Mouse (Mus musculus) embryonic facial prominence, embryonic 12.5 days (tissue): Measurements from ENCODE around the gene Ptpn11. TPM values are rescaled to one million over a fixed set of nuclear protein-coding genes. Genes with fewer than 3 reads are reported as not detected.

Experiments
- ATAC-seq: fragments of 200-750 bp; cut with Nextera tagmentation; 2 replicates; pipeline ENCODE4 v1.8.0; 2017; ENCODE audit not compliant: insufficient number of reproducible peaks, insufficient read depth, low FRiP score, low TSS enrichment
- H3K27ac ChIP-seq: fragments of 300-500 bp; sonication (generic); 2 replicates; pipeline ENCODE4 v1.5.1; 2016; ENCODE audit warnings: mild to moderate bottlenecking
- H3K27me3 ChIP-seq: fragments of 300-500 bp; sonication (generic); 2 replicates; pipeline ENCODE4 v1.6.1; 2016; ENCODE audit warnings: mild to moderate bottlenecking, moderate library complexity
- H3K36me3 ChIP-seq: fragments of 300-500 bp; sonication (generic); 2 replicates; pipeline ENCODE4 v1.6.1; 2016; ENCODE audit warnings: mild to moderate bottlenecking
- H3K4me1 ChIP-seq: fragments of 300-500 bp; sonication (generic); 2 replicates; pipeline ENCODE4 v1.6.1; 2016
- H3K4me2 ChIP-seq: fragments of 300-500 bp; sonication (generic); replicated peaks from 2 replicates; pipeline ENCODE4 v1.6.1; 2016; ENCODE audit warnings: mild to moderate bottlenecking, moderate library complexity
- H3K4me3 ChIP-seq: fragments of 300-500 bp; sonication (generic); 2 replicates; pipeline ENCODE4 v1.5.1; 2016; ENCODE audit warnings: mild to moderate bottlenecking
- H3K9ac ChIP-seq: fragments of 300-500 bp; sonication (generic); 2 replicates; pipeline ENCODE4 v1.6.1; 2016; ENCODE audit warnings: mild to moderate bottlenecking, moderate library complexity
- H3K9me3 ChIP-seq: fragments of 300-500 bp; sonication (generic); 2 replicates; pipeline ENCODE4 v1.6.1; 2016; ENCODE audit warnings: mild to moderate bottlenecking, moderate library complexity
- WGBS: fragments of 180-500 bp; shearing (Covaris S2); methylation state at CpG from one replicate; pipeline ENCODE4 v1.1.7; 2016; 5-methylcytosine and 5-hydroxymethylcytosine counted together
- polyA plus RNA-seq: library from polyadenylated mRNA; unstranded; fragments of >200 nt; fragmentation: Nextera tagmentation; extraction: Ambion mirVana; gene quantifications from 2 replicates; pipeline ENCODE4 v1.2.1, GENCODE M21; 2016

Gene Ptpn11
- polyA plus RNA-seq, 1 experiment from 2014 or later = 24.0 TPM

DNA sequence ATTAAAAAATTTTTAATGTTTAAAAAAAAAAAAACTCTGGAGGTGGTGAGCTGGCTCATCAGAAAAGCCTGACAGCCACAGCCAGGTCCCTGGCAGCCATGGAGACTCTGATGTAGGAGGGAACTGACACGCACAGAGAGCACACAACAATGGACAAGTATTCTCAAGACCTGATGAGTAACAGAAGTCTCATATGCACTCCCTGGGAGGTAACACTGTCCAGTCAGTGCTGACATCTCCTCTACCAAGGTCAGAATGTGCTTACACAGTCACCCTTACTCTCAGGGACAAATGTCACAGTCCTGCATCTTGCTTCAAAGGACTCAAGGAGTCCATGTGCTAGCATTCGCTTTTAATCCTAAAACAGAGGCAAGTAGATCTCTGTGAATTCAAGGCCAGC, 21.6 kb downstream of the Ptpn11 start:
- no peak for ATAC-seq
- WGBS = 93% methylated on average over 2 of the region's 2 CpGs
- Histone ChIP-seq H3K4me3 (no peak overlapping the region), H3K4me1 (no peaks in the 10 kb centered on the region), H3K4me2 (no peak overlapping the region), H3K9ac (no peak overlapping the region), H3K27ac (no peak overlapping the region), H3K9me3 (no peaks in the 10 kb centered on the region), H3K36me3 (peaks cover 48% of the 10 kb centered on the region), H3K27me3 (no peaks in the 10 kb centered on the region)

DNA sequence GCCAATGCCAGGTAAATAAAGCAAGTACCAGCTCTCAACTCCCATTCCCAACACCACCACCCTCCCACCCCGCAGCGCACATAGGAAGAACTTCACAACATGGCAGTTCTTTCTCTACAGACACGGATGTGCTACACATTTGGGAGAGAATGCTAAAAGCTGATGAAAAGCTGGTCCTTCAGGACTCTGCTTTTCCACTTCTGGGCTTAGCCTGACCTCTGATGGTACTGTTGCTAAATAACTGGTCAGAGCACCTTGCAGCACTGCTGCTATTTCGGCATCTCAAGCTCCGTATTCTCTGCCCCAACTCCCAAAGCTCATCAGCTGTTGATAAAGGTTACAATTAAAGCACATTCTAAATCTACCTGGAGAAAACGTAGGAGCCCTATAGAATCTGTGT, 24.3 kb downstream of the Ptpn11 start:
- Histone ChIP-seq H3K4me3 (no peak overlapping the region), H3K4me2 (no peak overlapping the region), H3K27me3 (no peaks in the 10 kb centered on the region), H3K4me1 (no peaks in the 10 kb centered on the region), H3K27ac (no peak overlapping the region), H3K9me3 (no peaks in the 10 kb centered on the region), H3K9ac (no peak overlapping the region), H3K36me3 (peaks cover 73% of the 10 kb centered on the region)
- 95% methylated on average over 6 of the region's 6 CpGs for WGBS
- ATAC-seq = no peak

DNA sequence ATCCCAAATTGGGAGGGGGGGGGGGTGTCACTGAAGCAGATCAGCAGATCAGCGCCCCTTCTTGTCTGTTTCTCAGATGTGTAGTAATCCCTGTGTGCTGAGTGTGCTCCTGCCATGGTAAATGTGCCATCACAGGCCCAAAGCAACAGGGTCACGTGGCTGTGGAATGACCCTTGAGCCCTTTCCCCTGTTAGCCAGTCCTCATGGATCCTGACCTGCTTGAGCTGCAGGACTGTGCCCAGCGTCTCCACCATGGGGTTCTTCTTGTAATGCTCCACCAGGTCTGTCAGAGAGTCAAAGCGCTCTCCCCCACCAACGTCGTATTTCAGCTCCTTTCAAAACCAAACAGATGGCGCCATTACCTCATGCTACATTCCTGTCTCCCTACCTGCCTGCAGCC, 28.3 kb downstream of the Ptpn11 start:
- H3K36me3 ChIP-seq = peaks cover 91% of the 10 kb centered on the region
- H3K9ac ChIP-seq = no peak overlapping the region
- H3K4me1 ChIP-seq = no peaks in the 10 kb centered on the region
- no peak overlapping the region for H3K4me3 ChIP-seq
- H3K4me2 ChIP-seq = no peak overlapping the region
- WGBS = 91% methylated on average over 7 of the region's 7 CpGs
- ATAC-seq = no peak
- H3K27ac ChIP-seq = no peak overlapping the region
- H3K27me3 ChIP-seq = no peaks in the 10 kb centered on the region
- H3K9me3 ChIP-seq = no peaks in the 10 kb centered on the region

DNA sequence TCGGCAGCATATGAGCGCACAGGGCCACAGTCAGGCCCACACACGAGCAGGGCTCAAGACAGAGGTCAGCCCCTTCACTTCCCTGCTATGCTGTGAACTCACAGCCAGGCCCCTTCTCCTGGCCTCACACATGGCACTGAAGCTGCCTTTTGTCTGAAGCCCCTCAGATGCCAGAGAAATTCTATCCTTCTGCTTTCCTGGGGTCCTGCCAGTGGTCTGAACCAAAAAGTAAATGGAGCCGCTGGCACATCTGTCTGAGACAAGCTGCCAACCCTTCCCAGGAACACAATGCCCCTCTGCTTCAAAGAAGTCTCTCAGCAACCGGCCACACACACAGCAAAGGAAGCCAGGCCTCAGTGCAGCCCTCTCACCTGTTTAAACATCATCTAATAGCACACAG, 28.9 kb downstream of the Ptpn11 start:
- H3K36me3 ChIP-seq = peaks cover 92% of the 10 kb centered on the region
- no peak overlapping the region for H3K4me3 ChIP-seq
- no peaks in the 10 kb centered on the region for H3K27me3 ChIP-seq
- no peak overlapping the region for H3K9ac ChIP-seq
- WGBS = 90% methylated on average over 5 of the region's 5 CpGs
- no peaks in the 10 kb centered on the region for H3K4me1 ChIP-seq
- no peaks in the 10 kb centered on the region for H3K9me3 ChIP-seq
- no peak overlapping the region for H3K27ac ChIP-seq
- ATAC-seq = no peak
- no peak overlapping the region for H3K4me2 ChIP-seq

DNA sequence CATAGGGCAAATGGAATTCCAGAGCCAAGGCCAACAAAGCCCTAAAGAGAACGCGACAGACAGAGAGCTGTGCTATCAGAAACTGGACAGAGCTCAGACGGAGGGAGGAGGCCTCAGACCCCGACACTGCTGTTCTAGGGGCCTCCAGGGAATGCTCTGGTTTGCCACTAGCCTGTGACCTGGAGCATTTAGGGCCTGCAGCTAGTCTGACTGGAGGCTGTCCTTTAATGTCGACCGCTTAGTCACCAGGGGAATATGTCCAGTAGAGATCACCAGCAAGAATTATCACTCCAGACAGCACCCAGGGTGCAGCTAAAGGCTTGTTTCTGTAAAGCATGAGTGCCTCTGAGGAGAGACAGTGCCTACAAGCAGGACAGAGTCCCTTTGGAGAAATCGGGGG, 32.2 kb downstream of the Ptpn11 start:
- Histone ChIP-seq H3K36me3 (peaks cover 83% of the 10 kb centered on the region), H3K4me1 (no peaks in the 10 kb centered on the region), H3K27me3 (no peaks in the 10 kb centered on the region), H3K4me2 (no peak overlapping the region), H3K9ac (no peak overlapping the region), H3K4me3 (no peak overlapping the region), H3K27ac (no peak overlapping the region), H3K9me3 (no peaks in the 10 kb centered on the region)
- 82% methylated on average over 7 of the region's 7 CpGs for WGBS
- ATAC-seq = no peak

DNA sequence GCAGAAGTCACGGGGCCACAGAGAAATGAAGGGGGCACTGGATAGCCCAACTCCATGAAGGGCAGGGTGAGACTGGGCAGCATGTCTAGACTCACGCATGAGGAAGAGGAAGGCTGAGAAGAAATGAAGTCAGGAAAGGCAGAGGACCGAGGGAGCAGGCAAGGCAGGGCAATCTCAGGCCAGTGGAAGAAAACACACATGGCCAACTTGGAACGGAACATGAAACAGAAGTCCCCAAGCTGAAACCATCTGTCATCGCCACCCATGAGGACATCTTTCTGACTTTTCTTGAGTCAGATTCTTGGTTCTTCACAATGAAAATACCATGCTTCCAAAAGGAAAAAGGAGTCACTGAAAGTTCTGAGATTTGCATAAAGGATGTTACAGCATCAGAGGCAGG, 33.7 kb downstream of the Ptpn11 start:
- Histone ChIP-seq H3K9ac (no peak overlapping the region), H3K36me3 (peaks cover 75% of the 10 kb centered on the region), H3K27me3 (no peaks in the 10 kb centered on the region), H3K4me1 (no peaks in the 10 kb centered on the region), H3K4me3 (no peak overlapping the region), H3K9me3 (no peaks in the 10 kb centered on the region), H3K4me2 (no peak overlapping the region), H3K27ac (no peak overlapping the region)
- WGBS = 96% methylated on average over 5 of the region's 5 CpGs
- ATAC-seq = no peak

DNA sequence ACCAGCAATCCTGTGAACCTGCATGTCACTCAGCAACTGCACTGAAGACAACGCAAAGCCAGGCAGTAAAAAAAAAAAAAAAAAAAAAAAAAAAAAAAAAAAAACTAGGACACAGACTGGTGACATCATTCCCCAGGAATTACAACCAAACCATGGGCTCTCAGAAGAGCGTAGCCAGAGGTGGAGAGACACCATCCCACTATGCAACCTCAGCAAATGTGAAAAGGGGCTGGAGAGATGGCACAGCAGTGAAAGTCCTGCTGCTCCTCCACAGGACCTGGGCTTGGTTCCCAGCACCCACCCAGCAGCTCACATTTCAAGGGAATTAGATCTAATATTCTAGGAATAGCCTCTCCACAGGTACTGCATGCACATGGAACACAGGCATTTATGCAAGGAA, 34.2 kb downstream of the Ptpn11 start:
- no peak for ATAC-seq
- 75% methylated on average over 2 of the region's 2 CpGs for WGBS
- Histone ChIP-seq H3K9me3 (no peaks in the 10 kb centered on the region), H3K36me3 (peaks cover 75% of the 10 kb centered on the region), H3K27ac (no peak overlapping the region), H3K4me2 (no peak overlapping the region), H3K27me3 (no peaks in the 10 kb centered on the region), H3K4me1 (no peaks in the 10 kb centered on the region), H3K4me3 (no peak overlapping the region), H3K9ac (no peak overlapping the region)

DNA sequence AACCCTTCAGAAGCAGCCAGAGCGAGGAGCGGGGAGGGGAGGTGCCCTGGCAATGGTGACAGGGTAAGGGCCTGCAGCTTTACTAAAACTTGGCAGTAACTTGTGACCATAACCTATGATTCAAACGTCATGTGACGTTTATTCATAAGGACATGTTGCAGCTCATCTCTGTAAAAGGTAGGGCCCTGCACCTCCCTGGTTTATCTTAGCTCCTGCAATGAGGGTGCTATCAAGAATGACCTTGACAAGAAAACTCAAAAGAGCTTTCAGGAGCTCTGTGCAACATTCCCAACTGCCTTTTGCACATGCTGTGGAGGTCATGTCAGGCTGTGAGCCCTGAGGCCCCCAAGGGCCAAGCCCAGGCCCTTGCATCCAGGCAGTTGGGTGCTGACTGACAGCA, 35.1 kb downstream of the Ptpn11 start:
- H3K4me2 ChIP-seq = no peak overlapping the region
- 97% methylated on average over 4 of the region's 4 CpGs for WGBS
- peaks cover 75% of the 10 kb centered on the region for H3K36me3 ChIP-seq
- H3K9ac ChIP-seq = no peak overlapping the region
- H3K4me1 ChIP-seq = no peaks in the 10 kb centered on the region
- no peak overlapping the region for H3K4me3 ChIP-seq
- no peaks in the 10 kb centered on the region for H3K27me3 ChIP-seq
- no peak for ATAC-seq
- no peaks in the 10 kb centered on the region for H3K9me3 ChIP-seq
- no peak overlapping the region for H3K27ac ChIP-seq

DNA sequence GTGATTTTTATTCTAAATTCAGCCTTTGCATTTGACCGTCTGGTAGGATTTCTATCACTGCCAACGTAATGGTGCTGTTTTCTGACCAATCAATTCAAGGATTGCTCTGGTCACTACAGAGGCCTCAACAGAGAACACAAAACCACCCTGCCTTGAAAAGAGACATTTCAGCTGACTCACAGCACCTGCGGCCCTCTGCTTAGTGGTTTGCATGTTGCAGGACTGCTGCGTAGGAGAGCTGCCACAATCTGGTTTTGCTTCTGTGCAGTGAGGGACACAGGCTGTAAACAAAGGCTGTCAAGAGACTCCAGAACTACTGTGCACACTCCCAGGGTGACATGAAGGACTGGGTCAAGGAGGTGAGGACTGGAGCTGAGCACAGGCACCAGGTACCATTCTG, 40.5 kb downstream of the Ptpn11 start:
- H3K4me3 ChIP-seq = no peak overlapping the region
- WGBS = 86% methylated on average over 4 of the region's 4 CpGs

DNA sequence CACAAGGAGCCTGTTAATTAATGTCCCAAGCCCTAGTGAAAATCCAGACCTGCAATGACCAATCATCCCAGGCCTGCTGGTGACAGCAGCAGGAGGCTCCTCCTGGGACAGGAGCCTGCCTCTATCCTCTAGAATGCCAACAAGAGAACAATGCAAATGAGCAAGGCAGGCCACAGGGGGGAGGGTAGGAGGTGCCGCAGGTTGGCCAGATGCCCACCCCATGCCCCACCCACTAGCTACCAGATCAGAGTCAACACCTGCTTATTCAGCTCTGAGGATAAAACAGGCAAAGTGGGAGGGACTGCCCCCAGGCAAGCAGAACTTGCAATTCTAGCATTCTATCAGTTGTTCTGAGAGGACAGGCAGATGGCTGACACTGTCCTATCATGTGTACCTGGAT, 42.0 kb downstream of the Ptpn11 start:
- Histone ChIP-seq H3K4me3 (no peak overlapping the region), H3K9me3 (no peaks in the 10 kb centered on the region), H3K36me3 (peaks cover 81% of the 10 kb centered on the region), H3K9ac (no peak overlapping the region), H3K27ac (no peak overlapping the region), H3K4me2 (no peak overlapping the region), H3K27me3 (no peaks in the 10 kb centered on the region), H3K4me1 (no peaks in the 10 kb centered on the region)
- 95% methylated on average over 1 of the region's 1 CpGs for WGBS
- no peak for ATAC-seq

More for the DNA sequence above, 40.5 kb downstream of the Ptpn11 start:
- H3K9me3 ChIP-seq = no peaks in the 10 kb centered on the region
- ATAC-seq = no peak
- H3K27ac ChIP-seq = no peak overlapping the region
- H3K4me2 ChIP-seq = no peak overlapping the region
- H3K4me1 ChIP-seq = no peaks in the 10 kb centered on the region
- H3K9ac ChIP-seq = no peak overlapping the region
- H3K27me3 ChIP-seq = no peaks in the 10 kb centered on the region
- peaks cover 78% of the 10 kb centered on the region for H3K36me3 ChIP-seq

DNA sequence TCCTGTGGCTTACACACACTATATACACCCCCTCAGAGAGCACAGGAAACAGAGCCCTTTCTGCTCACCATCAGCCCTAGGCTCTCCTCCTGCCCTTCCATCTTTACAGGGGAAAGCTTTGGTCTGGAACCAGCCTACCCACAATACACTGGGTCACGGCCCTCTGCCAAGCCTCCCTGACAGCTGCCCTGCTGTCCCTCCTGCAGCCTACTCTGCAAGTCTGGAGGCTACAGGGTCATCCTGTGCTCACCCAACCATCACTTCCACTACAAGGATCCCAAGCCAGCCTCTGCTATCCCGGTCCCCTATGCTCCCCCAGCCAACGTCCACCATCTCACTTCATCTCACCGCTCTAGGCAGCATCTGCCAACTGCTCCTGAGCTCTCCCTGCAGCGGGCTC, 44.9 kb downstream of the Ptpn11 start:
- no peak overlapping the region for H3K4me3 ChIP-seq
- WGBS = 92% methylated on average over 5 of the region's 5 CpGs
- H3K9me3 ChIP-seq = no peaks in the 10 kb centered on the region
- H3K27me3 ChIP-seq = no peaks in the 10 kb centered on the region
- H3K4me1 ChIP-seq = no peaks in the 10 kb centered on the region
- no peak overlapping the region for H3K4me2 ChIP-seq
- ATAC-seq = no peak
- no peak overlapping the region for H3K27ac ChIP-seq
- peaks cover 84% of the 10 kb centered on the region for H3K36me3 ChIP-seq
- no peak overlapping the region for H3K9ac ChIP-seq

DNA sequence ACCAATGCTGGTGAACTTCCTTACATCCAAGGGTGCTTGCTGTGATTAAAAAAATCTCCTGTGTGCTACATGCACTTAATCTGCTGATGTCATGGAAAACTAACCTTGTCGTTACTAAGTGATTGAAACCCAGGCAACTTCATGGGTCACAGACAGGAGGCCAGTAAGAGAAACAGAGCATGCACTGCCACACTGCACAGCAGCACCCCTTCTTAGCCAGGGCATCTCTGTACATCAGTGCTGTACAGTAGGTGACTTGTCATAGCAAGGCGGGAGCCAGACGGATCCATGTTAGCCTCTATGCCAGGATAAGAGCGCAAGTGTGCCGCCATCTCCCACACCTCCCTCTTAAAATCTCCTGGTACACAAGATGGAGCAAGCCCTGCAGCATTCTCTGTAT, 45.6 kb downstream of the Ptpn11 start:
- H3K4me1 ChIP-seq = no peaks in the 10 kb centered on the region
- WGBS = 90% methylated on average over 5 of the region's 5 CpGs
- peaks cover 83% of the 10 kb centered on the region for H3K36me3 ChIP-seq

More for the DNA sequence above, 45.6 kb downstream of the Ptpn11 start:
- no peaks in the 10 kb centered on the region for H3K9me3 ChIP-seq
- ATAC-seq = no peak
- H3K4me3 ChIP-seq = no peak overlapping the region
- H3K27me3 ChIP-seq = no peaks in the 10 kb centered on the region
- no peak overlapping the region for H3K4me2 ChIP-seq
- H3K27ac ChIP-seq = no peak overlapping the region
- H3K9ac ChIP-seq = no peak overlapping the region
